Comparison of ENCODE assay signal across 20 mouse cellular contexts in genomic region chr12:100753716-100754115, GRCm38 (mm10). TPM values are rescaled to one million over a fixed set of nuclear protein-coding genes. Genes with fewer than 3 reads are reported as not detected.
DNase-seq lines count a peak whose midpoint lies in the region; ATAC-seq and TF ChIP-seq lines count a peak whose summit lies in the region.
"Had no signal": no experiment of that assay in that cellular context is flagged by ENCODE, and none has a peak within 500 bp of the region (broad histone marks: within the 10 kb centered on the region; RNA-seq: fewer than 3 reads in every experiment).

No protein-coding gene starts in this region.

- H3K4me1 ChIP-seq in heart, embryonic 12.5 days (replicated peaks), result no peaks in the 10 kb centered on the region
- H3K4me1 ChIP-seq in lung, embryonic 16.5 days (replicated peaks; ENCODE audit: control insufficient read depth, insufficient read depth, low read length), result no peaks in the 10 kb centered on the region
- H3K4me1 ChIP-seq in CH12.LX (ENCODE audit: control insufficient read depth in 1 of 2, insufficient read depth in 2 of 2), result peaks cover 0 to 13% of the 10 kb centered on the region in 2 experiments; a peak in 2 of 4 replicates
- no peaks in the 10 kb centered on the region; the same call in 1 of the 2 replicates for H3K4me1 ChIP-seq in cerebellum, adult 2 months (ENCODE audit: control insufficient read depth, insufficient read depth, low read length)
- H3K4me1 ChIP-seq: forebrain, embryonic 13.5 days; limb, embryonic 12.5 days; liver, embryonic 12.5 days; stomach, embryonic 15.5 days had no signal

- no peaks in the 10 kb centered on the region for H3K9me3 ChIP-seq in heart, embryonic 12.5 days (replicated peaks)
- no peaks in the 10 kb centered on the region for H3K9me3 ChIP-seq in lung, embryonic 16.5 days (ENCODE audit: control insufficient read depth, low read length)
- H3K9me3 ChIP-seq in CH12.LX (replicated peaks; ENCODE audit: low read length), result no peaks in the 10 kb centered on the region
- H3K9me3 ChIP-seq: forebrain, embryonic 13.5 days; limb, embryonic 12.5 days; liver, embryonic 12.5 days; stomach, embryonic 15.5 days had no signal

- TF ChIP-seq CTCF in CH12.LX (conservative IDR thresholded peaks at IDR 0.05 in 1 of 2, IDR thresholded peaks at IDR 0.05 in 1 of 2; ENCODE audit: low read depth in 2 of 2, low read length in 2 of 2), result no peak
- TF ChIP-seq CTCF in brain, embryonic 14.5 days (IDR thresholded peaks at IDR 0.05; ENCODE audit: borderline replicate concordance, extremely low read depth, insufficient read depth, insufficient read length), result no peak
- TF ChIP-seq CTCF in cerebellum, adult 2 months (IDR thresholded peaks at IDR 0.05; ENCODE audit: borderline replicate concordance, insufficient read depth, low read depth, low read length), result no peak

- H3K4me2 ChIP-seq in heart, embryonic 12.5 days, result no peak overlapping the region
- no peak overlapping the region for H3K4me2 ChIP-seq in lung, embryonic 16.5 days (ENCODE audit: low read depth, low read length)
- H3K4me2 ChIP-seq in CH12.LX (ENCODE audit: insufficient read depth, low read depth, poor library complexity, severe bottlenecking), result no peak overlapping the region
- H3K4me2 ChIP-seq: forebrain, embryonic 13.5 days; limb, embryonic 12.5 days; liver, embryonic 12.5 days; stomach, embryonic 15.5 days had no signal

- no peak for TF ChIP-seq RAD21 in CH12.LX (IDR thresholded peaks at IDR 0.05; ENCODE audit: low read depth, low read length)

- no peaks in the 10 kb centered on the region for H3K27me3 ChIP-seq in heart, embryonic 12.5 days (replicated peaks)
- H3K27me3 ChIP-seq in lung, embryonic 16.5 days (ENCODE audit: control insufficient read depth, insufficient read depth, low read depth, low read length), result no peaks in the 10 kb centered on the region
- H3K27me3 ChIP-seq in CH12.LX (replicated peaks), result no peaks in the 10 kb centered on the region
- no peaks in the 10 kb centered on the region for H3K27me3 ChIP-seq in cerebellum, adult 2 months (ENCODE audit: control insufficient read depth, insufficient read depth, low read length)
- H3K27me3 ChIP-seq: forebrain, embryonic 13.5 days; limb, embryonic 12.5 days; liver, embryonic 12.5 days; stomach, embryonic 15.5 days had no signal

- TF ChIP-seq EP300 in CH12.LX (IDR thresholded peaks at IDR 0.05; ENCODE audit: low read length), result no peak

- dilution Hi-C loops in CH12.LX (cut with MboI; ENCODE audit: extremely low pct_ligation_motif_present, extremely low pct_unique_long_range_greater_than_20kb, low sequenced_read_pairs), result no loop called here

- no peaks in the 10 kb centered on the region for H3K36me3 ChIP-seq in heart, embryonic 12.5 days
- no peaks in the 10 kb centered on the region for H3K36me3 ChIP-seq in lung, embryonic 16.5 days (ENCODE audit: control insufficient read depth, insufficient read depth, low read length)
- no peaks in the 10 kb centered on the region for H3K36me3 ChIP-seq in CH12.LX (replicated peaks in 1 of 2; ENCODE audit: control insufficient read depth in 1 of 2, insufficient read depth in 1 of 2, low read length in 1 of 2)
- H3K36me3 ChIP-seq: limb, embryonic 12.5 days; liver, embryonic 12.5 days; stomach, embryonic 15.5 days had no signal

- 72% methylated on average over 1 of the region's 1 CpGs for WGBS in heart, embryonic 12.5 days
- 40% methylated on average over 1 of the region's 1 CpGs for WGBS in lung, embryonic 16.5 days
- WGBS in cerebellum, adult 2 months, result 93% methylated on average over 1 of the region's 1 CpGs

- no peak for TF ChIP-seq POLR2A in CH12.LX (IDR thresholded peaks at IDR 0.05; ENCODE audit: low read depth, low read length)
- no peak for TF ChIP-seq POLR2A in brain, embryonic 14.5 days (IDR thresholded peaks at IDR 0.05; ENCODE audit: borderline replicate concordance, extremely low read depth, insufficient read depth, insufficient read length, poor library complexity, severe bottlenecking)
- no peak for TF ChIP-seq POLR2A in cerebellum, adult 2 months (IDR thresholded peaks at IDR 0.05; ENCODE audit: borderline replicate concordance, insufficient read depth, low read length)

- in situ Hi-C loops in CH12.LX (cut with MboI; ENCODE audit: low pct_ligation_motif_present, low pct_unique_long_range_greater_than_20kb, low sequenced_read_pairs), result no loop called here

- no peak overlapping the region for H3K4me3 ChIP-seq in heart, embryonic 12.5 days
- H3K4me3 ChIP-seq in lung, embryonic 16.5 days (ENCODE audit: low read length), result no peak overlapping the region
- no peak overlapping the region for H3K4me3 ChIP-seq in CH12.LX (replicated peaks in 1 of 3; ENCODE audit: low read depth in 2 of 3, low read length in 2 of 3, poor library complexity in 1 of 3)
- H3K4me3 ChIP-seq in cerebellum, adult 2 months (replicated peaks; ENCODE audit: insufficient read depth, low read depth, low read length), result no peak overlapping the region
- H3K4me3 ChIP-seq: forebrain, embryonic 13.5 days; limb, embryonic 12.5 days; liver, embryonic 12.5 days; stomach, embryonic 15.5 days had no signal

- ATAC-seq in heart, embryonic 12.5 days (ENCODE audit: insufficient number of reproducible peaks, low FRiP score), result no peak
- 0 out of 2 replicates have a peak, but pooled peaks have one; percentile 31 for ATAC-seq in lung, embryonic 16.5 days (ENCODE audit: low read depth)
- ATAC-seq: forebrain, embryonic 13.5 days; liver, embryonic 12.5 days; midbrain, embryonic 16.5 days had no signal

- H3K27ac ChIP-seq in heart, embryonic 12.5 days (ENCODE audit: poor library complexity, severe bottlenecking), result no peak overlapping the region
- H3K27ac ChIP-seq in lung, embryonic 16.5 days (ENCODE audit: low read length), result no peak overlapping the region
- no peak overlapping the region for H3K27ac ChIP-seq in CH12.LX (ENCODE audit: insufficient read depth, low read depth)
- no peak overlapping the region for H3K27ac ChIP-seq in cerebellum, adult 2 months (ENCODE audit: insufficient read depth, low read length)
- H3K27ac ChIP-seq: forebrain, embryonic 13.5 days; limb, embryonic 12.5 days; liver, embryonic 12.5 days; stomach, embryonic 15.5 days had no signal

- H3K9ac ChIP-seq in heart, embryonic 12.5 days, result no peak overlapping the region
- no peak overlapping the region for H3K9ac ChIP-seq in lung, embryonic 16.5 days (ENCODE audit: low read length)
- H3K9ac ChIP-seq in CH12.LX (ENCODE audit: insufficient read depth, low read depth), result no peak overlapping the region
- H3K9ac ChIP-seq: forebrain, embryonic 13.5 days; limb, embryonic 12.5 days; liver, embryonic 12.5 days; stomach, embryonic 15.5 days had no signal

- H3K79me2 ChIP-seq in CH12.LX (replicated peaks; ENCODE audit: control insufficient read depth, extremely low read depth, insufficient read depth, poor library complexity, severe bottlenecking), result no peaks in the 10 kb centered on the region

- DNase-seq in heart, adult 11 months, result peak; percentile 79
- no peak for DNase-seq in lung, postnatal 4 days
- DNase-seq in CH12.LX (ENCODE audit: extremely low read depth), result peak; percentile 34
- DNase-seq in brain, embryonic 14.5 days (ENCODE audit: low read depth), result peak; percentile 30
- DNase-seq in yolk sac, embryonic 10.5 days (ENCODE audit: low spot score), result no peak
- no peak for DNase-seq in cerebellum, adult 2 months
- DNase-seq: adrenal gland, adult 2 months; gastrocnemius, postnatal 10 days; kidney, adult 11 months; kidney, postnatal 36 days; layer of hippocampus, adult 9-11 months; thymus, adult 18-20 months; thymus, postnatal 4 days had no signal

TF ChIP-seq in CH12.LX, 34 proteins besides CTCF, POLR2A, EP300 and RAD21:
- TF ChIP-seq PAX5 (IDR thresholded peaks at IDR 0.05; ENCODE audit: low read length) (no peak), UBTF (IDR thresholded peaks at IDR 0.05; ENCODE audit: low read depth, low read length) (no peak), MAFK (IDR thresholded peaks at IDR 0.05; ENCODE audit: insufficient replicate concordance, low read length) (no peak), BHLHE40 (IDR thresholded peaks at IDR 0.05; ENCODE audit: low read depth, low read length) (no peak), USF1 (IDR thresholded peaks at IDR 0.05; ENCODE audit: low read depth, low read length) (no peak), MYC (IDR thresholded peaks at IDR 0.05; ENCODE audit: low read depth, low read length) (no peak), TBP (conservative IDR thresholded peaks at IDR 0.05; ENCODE audit: low read depth, low read length) (no peak), MAX (IDR thresholded peaks at IDR 0.05; ENCODE audit: low read length) (no peak), SMC3 (IDR thresholded peaks at IDR 0.05; ENCODE audit: low read depth, low read length) (no peak), ZKSCAN1 (IDR thresholded peaks at IDR 0.05; ENCODE audit: borderline replicate concordance, low read depth, low read length) (no peak), MXI1 (IDR thresholded peaks at IDR 0.05; ENCODE audit: low read depth, low read length) (no peak), ZMIZ1 (IDR thresholded peaks at IDR 0.05; ENCODE audit: low read depth, low read length) (no peak)

RNA-seq across cellular contexts. Expression of gene Dglucy, which starts 25.1 kb away (rescaled TPM):
- polyA plus RNA-seq in heart, embryonic 12.5 days (2016; fragmentation: Nextera tagmentation; extraction: Ambion mirVana), result 2.8 and 3.4 TPM in 2 replicates
- 5.7 TPM in 2 replicates for polyA plus RNA-seq in lung, embryonic 16.5 days (2015; fragmentation: Nextera tagmentation; extraction: Ambion mirVana)
- total RNA-seq in CH12.LX (2012; rRNA removed), result 12.5 and 20.6 TPM in 2 replicates
- total RNA-seq in CH12.LX (2014; rRNA removed), result 5.3 and 5.5 TPM in 2 replicates
- 10.1 and 11.0 TPM in 2 replicates for polyA plus RNA-seq in CH12.LX (2012; ENCODE audit: insufficient read length, low read depth)
- 2.3 and 3.2 TPM in 2 replicates for polyA plus RNA-seq in brain, embryonic 14.5 days (2012; rRNA removed)
- polyA plus RNA-seq in cerebellum, adult 2 months (2012; rRNA removed), result 7.4 and 7.5 TPM in 2 replicates

RNA-seq across cellular contexts. Expression of gene Rps6ka5, which starts 26.9 kb away (rescaled TPM):
- 5.4 and 6.0 TPM in 2 replicates for polyA plus RNA-seq in heart, embryonic 12.5 days (2016; fragmentation: Nextera tagmentation; extraction: Ambion mirVana)
- 4.3 and 4.4 TPM in 2 replicates for polyA plus RNA-seq in lung, embryonic 16.5 days (2015; fragmentation: Nextera tagmentation; extraction: Ambion mirVana)
- 2.9 and 3.2 TPM in 2 replicates for total RNA-seq in CH12.LX (2012; rRNA removed)
- total RNA-seq in CH12.LX (2014; rRNA removed), result 4.8 and 6.1 TPM in 2 replicates
- 6.1 and 6.2 TPM in 2 replicates for polyA plus RNA-seq in CH12.LX (2012; ENCODE audit: insufficient read length, low read depth)
- polyA plus RNA-seq in brain, embryonic 14.5 days (2012; rRNA removed), result 9.7 and 11.1 TPM in 2 replicates
- 22.9 and 25.0 TPM in 2 replicates for polyA plus RNA-seq in cerebellum, adult 2 months (2012; rRNA removed)

Comparison
In these comparisons a context has a peak if more than half of its experiments do, and no peak if none do; other contexts are left out.
1. DNase-seq: peak in heart, adult 11 months (single experiment), CH12.LX (single experiment) and brain, embryonic 14.5 days (single experiment); none in lung, postnatal 4 days (0 of 2), yolk sac, embryonic 10.5 days (single experiment) and cerebellum, adult 2 months (0 of 2).